Mouse (Mus musculus) layer of hippocampus, adult 9-10 months (tissue): Measurements from ENCODE around the gene Col6a4.

Experiments used
- DNase-seq: peaks from one replicate; pipeline ENCODE4 v3.0.0; 2022; ENCODE audit warnings: low spot score

Col6a4 gene

GRCm38 (mm10) chr9:105960533-105960932 lies 136.1 kb downstream of the Col6a4 start, which contains the start of gene Col6a5:
Col6a5 (minus strand) TSS chr9:105960643.
- DNase-seq, result no peak

GRCm38 (mm10) chr9:105959116-105959515 lies 137.5 kb downstream of the Col6a4 start:
- DNase-seq, result no peak

DNA sequence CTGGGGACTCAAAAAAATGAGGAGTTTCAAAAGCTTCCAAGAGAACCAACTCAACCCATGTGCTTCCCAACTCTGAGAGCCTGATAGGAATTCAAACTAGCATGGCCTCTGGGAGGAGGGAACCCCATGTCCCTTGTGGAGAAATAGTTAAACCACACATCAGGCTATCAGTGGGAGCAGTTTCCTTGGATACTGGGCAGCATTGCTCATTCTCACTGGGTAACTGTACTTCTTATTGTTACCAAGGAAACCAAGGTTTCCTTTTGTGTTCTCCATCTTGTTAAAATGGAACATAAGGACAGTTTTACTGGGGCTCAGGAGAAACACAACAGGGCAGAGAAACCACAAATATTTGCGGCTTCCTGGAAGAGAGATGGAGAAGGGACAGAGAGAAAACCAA lies 146.8 kb downstream of the Col6a4 start:
- no peak for DNase-seq

DNA sequence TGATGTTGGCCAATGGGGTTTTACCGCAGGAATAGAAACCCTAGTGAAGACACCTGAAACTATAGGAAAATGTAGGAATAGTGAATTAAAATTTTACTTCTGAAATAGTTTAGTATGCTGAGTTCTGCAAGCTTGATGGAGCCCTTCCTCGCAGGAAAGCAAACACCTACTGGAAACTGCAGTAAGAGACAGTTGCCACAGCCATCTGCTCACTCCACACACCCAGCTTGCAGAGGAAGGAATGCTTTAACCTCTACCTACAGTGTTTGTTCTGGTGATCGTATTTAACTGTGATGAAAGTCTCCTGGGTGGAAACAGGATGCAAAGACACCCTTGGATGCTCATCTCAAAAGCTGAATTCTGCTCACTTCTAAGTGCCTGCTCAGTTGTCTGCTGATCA lies 149.0 kb downstream of the Col6a4 start:
- DNase-seq, result peak; percentile 52
